8 mouse cellular contexts compared by ENCODE assay signal in genomic region chr14:49723361-49724054, GRCm38 (mm10). TPM values are rescaled to one million over a fixed set of nuclear protein-coding genes. Genes with fewer than 3 reads are reported as not detected.
DNase-seq lines count a peak whose midpoint lies in the region; ATAC-seq lines count a peak whose summit lies in the region.

No protein-coding gene starts in this region.

- intact Hi-C loops in heart, postnatal 10 days (cut with DNase I) = loop anchor here (2.0 kb wide), 2 partner anchors 331 to 485 kb away; no protein-coding TSS in a partner anchor

- no peak for ATAC-seq in inflammation-experienced regulatory T-cells, adult 6 months
- no peak for ATAC-seq in monocyte, adult 5-6 weeks (replicated peaks; ENCODE audit: insufficient number of reproducible peaks, low FRiP score, low TSS enrichment, poor library complexity, severe bottlenecking)

- peak; percentile 18 to 27 for DNase-seq in adrenal gland, postnatal 36 days
- no peak for DNase-seq in adrenal gland, postnatal 14 days
- DNase-seq in kidney, postnatal 14 days = peak; percentile 14
- no peak for DNase-seq in kidney, adult 18-20 months
- DNase-seq in ES-CJ7 (ENCODE audit: low read depth, low spot score) = peak; percentile 28
- DNase-seq in heart, postnatal 10 days = peak; percentile 42 to 47

RNA-seq across cellular contexts. Expression of gene Armh4, which starts 59.7 kb away (rescaled TPM):
- 1 to 10 TPM in 1 of 2 experiments, under 1 TPM in 1; 0.96 to 1.3 TPM for total RNA-seq in adrenal gland, postnatal 36 days (2021)
- total RNA-seq in adrenal gland, postnatal 14 days (2021) = 1.8 and 2.1 TPM in 2 replicates
- 1 to 10 TPM; 4.1 to 4.9 TPM for total RNA-seq in heart, postnatal 10 days (2021)
- polyA plus RNA-seq in inflammation-experienced regulatory T-cells, adult 6 months (2017; shearing (Covaris generic)) = not detected
- total RNA-seq in monocyte, adult 5-6 weeks (2017) = not detected in 3 replicates

Comparison
In these comparisons a context has a peak if more than half of its experiments do, and no peak if none do; other contexts are left out.
1. DNase-seq: peak in adrenal gland, postnatal 36 days (2 of 2), kidney, postnatal 14 days (single experiment), ES-CJ7 (single experiment) and heart, postnatal 10 days (2 of 2); none in adrenal gland, postnatal 14 days (single experiment) and kidney, adult 18-20 months (single experiment).